Mouse (Mus musculus) left cerebral cortex, adult 11 months (tissue): ENCODE measurements at regions not wholly inside any gene's neighbourhood (a gene's known extent, or its start where the extent isn't known, plus 50 kb on each side); places are given as distances from the start of the nearest gene placed in this dataset.

Source experiments
- DNase-seq: peaks from one replicate; pipeline ENCODE4 v3.0.0; 2022; ENCODE audit warnings: low spot score

- no peak for DNase-seq
Observed at GRCm38 (mm10) chr5:90164434-90164833, 59.4 kb downstream of the Cox18 start.

- no peak for DNase-seq
Observed at GRCm38 (mm10) chr5:90163033-90163859, 60.6 kb downstream of the Cox18 start.

GRCm38 (mm10) chr5:90160281-90160680 lies 63.5 kb downstream of the Cox18 start:
- DNase-seq: no peak

- DNase-seq: no peak
Observed at GRCm38 (mm10) chr5:90156522-90156921, 67.3 kb downstream of the Cox18 start.

- no peak for DNase-seq
Observed at GRCm38 (mm10) chr5:90149611-90150532, 73.9 kb downstream of the Cox18 start.

GRCm38 (mm10) chr5:90135971-90136370 lies 87.8 kb downstream of the Cox18 start:
- DNase-seq: no peak

GRCm38 (mm10) chr5:90107036-90107435 lies 116.8 kb downstream of the Cox18 start:
- no peak for DNase-seq

- DNase-seq: no peak
Observed at GRCm38 (mm10) chr5:90104672-90105071, 119.1 kb downstream of the Cox18 start.

GRCm38 (mm10) chr5:90088541-90088940 lies 135.3 kb downstream of the Cox18 start:
- DNase-seq: no peak

- no peak for DNase-seq
Observed at GRCm38 (mm10) chr5:90086491-90086890, 137.3 kb downstream of the Cox18 start.

GRCm38 (mm10) chr5:90077025-90077536 lies 146.7 kb downstream of the Cox18 start:
- no peak for DNase-seq

- no peak for DNase-seq
Observed at GRCm38 (mm10) chr5:90075629-90076349, 148.0 kb downstream of the Cox18 start.

GRCm38 (mm10) chr5:90071806-90072205 lies 152.0 kb downstream of the Cox18 start:
- no peak for DNase-seq

GRCm38 (mm10) chr5:90068601-90069000 lies 155.2 kb downstream of the Cox18 start:
- DNase-seq: no peak

GRCm38 (mm10) chr5:90067817-90068216 lies 156.0 kb downstream of the Cox18 start:
- DNase-seq: no peak

GRCm38 (mm10) chr5:90065884-90066615 lies 157.8 kb downstream of the Cox18 start:
- no peak for DNase-seq

- DNase-seq: no peak
Observed at GRCm38 (mm10) chr5:90055686-90056085, 168.1 kb downstream of the Cox18 start.

GRCm38 (mm10) chr5:90052516-90052915 lies 169.4 kb upstream of the Adamts3 start:
- DNase-seq: no peak

- no peak for DNase-seq
Observed at GRCm38 (mm10) chr5:90049856-90050255, 166.7 kb upstream of the Adamts3 start.

GRCm38 (mm10) chr5:90042781-90043180 lies 159.6 kb upstream of the Adamts3 start:
- no peak for DNase-seq

- DNase-seq: no peak
Observed at GRCm38 (mm10) chr5:90033103-90033502, 150.0 kb upstream of the Adamts3 start.
